Mouse (Mus musculus): ENCODE measurements at regions not wholly inside any gene's neighbourhood (a gene's known extent, or its start where the extent isn't known, plus 50 kb on each side); places are given as distances from the start of the nearest gene placed in this dataset.
A peak's percentile ranks its signal among the peaks of the same experiment; 100 is the strongest.

- DNase-seq, result no peak
- Histone ChIP-seq H3K27ac (ENCODE audit: insufficient read depth, low read length) (no peak overlapping the region), H3K4me1 (ENCODE audit: control insufficient read depth, insufficient read depth, low read length) (no peaks in the 10 kb centered on the region), H3K27me3 (ENCODE audit: control insufficient read depth, insufficient read depth, low read length) (no peaks in the 10 kb centered on the region), H3K4me3 (replicated peaks; ENCODE audit: insufficient read depth, low read depth, low read length) (no peak overlapping the region)
- 93% methylated on average over 1 of the region's 1 CpGs for WGBS
- TF ChIP-seq POLR2A (IDR thresholded peaks at IDR 0.05; ENCODE audit: borderline replicate concordance, insufficient read depth, low read length), result no peak
- no peak for TF ChIP-seq CTCF (IDR thresholded peaks at IDR 0.05; ENCODE audit: borderline replicate concordance, insufficient read depth, low read depth, low read length)
These were observed 138.8 kb downstream of the Adcyap1 start for GRCm38 (mm10) chr17:93337576-93337975.

GRCm38 (mm10) chr17:93355238-93355637, 156.4 kb downstream of the Adcyap1 start:
- no peak overlapping the region for H3K4me3 ChIP-seq (replicated peaks; ENCODE audit: insufficient read depth, low read depth, low read length)
- no peak overlapping the region for H3K27ac ChIP-seq (ENCODE audit: insufficient read depth, low read length)
- H3K4me1 ChIP-seq (ENCODE audit: control insufficient read depth, insufficient read depth, low read length), result no peaks in the 10 kb centered on the region
- no peak for DNase-seq
- TF ChIP-seq POLR2A (IDR thresholded peaks at IDR 0.05; ENCODE audit: borderline replicate concordance, insufficient read depth, low read length), result no peak
- no peak for TF ChIP-seq CTCF (IDR thresholded peaks at IDR 0.05; ENCODE audit: borderline replicate concordance, insufficient read depth, low read depth, low read length)
- no peaks in the 10 kb centered on the region for H3K27me3 ChIP-seq (ENCODE audit: control insufficient read depth, insufficient read depth, low read length)

- TF ChIP-seq POLR2A (IDR thresholded peaks at IDR 0.05; ENCODE audit: borderline replicate concordance, insufficient read depth, low read length), result no peak
- TF ChIP-seq CTCF (IDR thresholded peaks at IDR 0.05; ENCODE audit: borderline replicate concordance, insufficient read depth, low read depth, low read length), result no peak
- no peak overlapping the region for H3K4me3 ChIP-seq (replicated peaks; ENCODE audit: insufficient read depth, low read depth, low read length)
- no peaks in the 10 kb centered on the region for H3K4me1 ChIP-seq (ENCODE audit: control insufficient read depth, insufficient read depth, low read length)
- H3K27ac ChIP-seq (ENCODE audit: insufficient read depth, low read length), result no peak overlapping the region
- DNase-seq, result no peak
- H3K27me3 ChIP-seq (ENCODE audit: control insufficient read depth, insufficient read depth, low read length), result no peaks in the 10 kb centered on the region
These were observed 164.1 kb downstream of the Adcyap1 start for GRCm38 (mm10) chr17:93362926-93363325.

GRCm38 (mm10) chr17:93377453-93378091, 178.8 kb downstream of the Adcyap1 start:
- no peak for DNase-seq
- H3K27ac ChIP-seq (ENCODE audit: insufficient read depth, low read length), result no peak overlapping the region
- H3K4me1 ChIP-seq (ENCODE audit: control insufficient read depth, insufficient read depth, low read length), result no peaks in the 10 kb centered on the region
- TF ChIP-seq POLR2A (IDR thresholded peaks at IDR 0.05; ENCODE audit: borderline replicate concordance, insufficient read depth, low read length) (no peak), CTCF (IDR thresholded peaks at IDR 0.05; ENCODE audit: borderline replicate concordance, insufficient read depth, low read depth, low read length) (no peak)
- no peaks in the 10 kb centered on the region for H3K27me3 ChIP-seq (ENCODE audit: control insufficient read depth, insufficient read depth, low read length)
- H3K4me3 ChIP-seq (replicated peaks; ENCODE audit: insufficient read depth, low read depth, low read length), result no peak overlapping the region

GRCm38 (mm10) chr17:93379789-93380398, 181.1 kb downstream of the Adcyap1 start:
- TF ChIP-seq POLR2A (IDR thresholded peaks at IDR 0.05; ENCODE audit: borderline replicate concordance, insufficient read depth, low read length) (no peak), CTCF (IDR thresholded peaks at IDR 0.05; ENCODE audit: borderline replicate concordance, insufficient read depth, low read depth, low read length) (no peak)
- Histone ChIP-seq H3K27ac (ENCODE audit: insufficient read depth, low read length) (no peak overlapping the region), H3K27me3 (ENCODE audit: control insufficient read depth, insufficient read depth, low read length) (no peaks in the 10 kb centered on the region), H3K4me3 (replicated peaks; ENCODE audit: insufficient read depth, low read depth, low read length) (no peak overlapping the region), H3K4me1 (ENCODE audit: control insufficient read depth, insufficient read depth, low read length) (no peaks in the 10 kb centered on the region)
- peak; percentile 15 to 59 for DNase-seq
- WGBS, result 70% methylated on average over 4 of the region's 4 CpGs

- no peaks in the 10 kb centered on the region for H3K4me1 ChIP-seq (ENCODE audit: control insufficient read depth, insufficient read depth, low read length)
- DNase-seq, result no peak
- no peak overlapping the region for H3K4me3 ChIP-seq (replicated peaks; ENCODE audit: insufficient read depth, low read depth, low read length)
- no peak overlapping the region for H3K27ac ChIP-seq (ENCODE audit: insufficient read depth, low read length)
- H3K27me3 ChIP-seq (ENCODE audit: control insufficient read depth, insufficient read depth, low read length), result no peaks in the 10 kb centered on the region
- TF ChIP-seq CTCF (IDR thresholded peaks at IDR 0.05; ENCODE audit: borderline replicate concordance, insufficient read depth, low read depth, low read length) (no peak), POLR2A (IDR thresholded peaks at IDR 0.05; ENCODE audit: borderline replicate concordance, insufficient read depth, low read length) (no peak)
- 67% methylated on average over 3 of the region's 3 CpGs for WGBS
These were observed 191.4 kb downstream of the Adcyap1 start for GRCm38 (mm10) chr17:93390256-93390655.

- H3K4me3 ChIP-seq (replicated peaks; ENCODE audit: insufficient read depth, low read depth, low read length), result no peak overlapping the region
- TF ChIP-seq POLR2A (IDR thresholded peaks at IDR 0.05; ENCODE audit: borderline replicate concordance, insufficient read depth, low read length) (no peak), CTCF (IDR thresholded peaks at IDR 0.05; ENCODE audit: borderline replicate concordance, insufficient read depth, low read depth, low read length) (no peak)
- H3K27ac ChIP-seq (ENCODE audit: insufficient read depth, low read length), result no peak overlapping the region
- no peak for DNase-seq
- no peaks in the 10 kb centered on the region for H3K27me3 ChIP-seq (ENCODE audit: control insufficient read depth, insufficient read depth, low read length)
- H3K4me1 ChIP-seq (ENCODE audit: control insufficient read depth, insufficient read depth, low read length), result no peaks in the 10 kb centered on the region
- 9% methylated on average over 1 of the region's 1 CpGs for WGBS
These were observed 210.5 kb downstream of the Adcyap1 start for GRCm38 (mm10) chr17:93409329-93409728.
